Mouse (Mus musculus): ENCODE measurements around the gene Arid5a. TPM values are rescaled to one million over a fixed set of nuclear protein-coding genes. Genes with fewer than 3 reads are reported as not detected.

The Arid5a gene
- polyA plus RNA-seq, 1 experiment, result 25.6 TPM

DNA sequence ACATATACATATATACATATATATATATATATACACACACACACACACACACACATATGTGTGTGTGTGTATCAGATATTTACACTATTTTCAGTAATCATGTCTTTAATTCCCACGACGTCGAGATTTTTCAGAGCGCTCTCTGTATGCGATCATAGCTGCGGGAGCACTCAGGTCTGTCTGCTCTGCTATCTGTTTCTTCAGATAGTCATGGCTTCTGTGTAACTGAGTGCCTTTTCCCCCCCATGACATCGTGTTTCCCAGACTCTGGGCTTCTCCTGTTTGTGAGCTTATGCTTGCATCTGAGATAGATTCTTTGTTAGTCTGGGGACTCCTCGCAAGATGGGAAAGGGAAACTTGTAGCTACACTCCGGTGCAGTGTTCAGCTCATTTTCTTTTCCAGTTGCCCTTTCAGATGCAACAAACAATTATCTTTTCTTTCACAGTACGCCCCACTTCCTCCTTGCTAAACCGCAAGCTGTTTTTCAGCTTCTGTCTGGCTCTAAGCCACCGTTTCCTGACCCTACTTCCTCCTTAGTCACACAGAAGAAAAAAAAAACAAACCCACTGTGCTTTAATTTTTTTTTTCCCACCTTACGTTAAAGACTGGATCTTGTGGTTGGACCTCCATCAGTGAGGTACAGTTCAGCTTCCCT, 43.6 kb upstream of the Arid5a start:
- TF ChIP-seq MAX (IDR thresholded peaks at IDR 0.05) (no peak), MYOG (IDR thresholded peaks at IDR 0.05; ENCODE audit: control insufficient read depth, extremely low read depth, insufficient read length) (no peak)
- no peak overlapping the region for H3ac ChIP-seq (ENCODE audit: control insufficient read depth, insufficient read length, low read depth)
- no peaks in the 10 kb centered on the region for H3K79me2 ChIP-seq (ENCODE audit: control insufficient read depth, insufficient read depth)
- H3K27me3 ChIP-seq (ENCODE audit: control insufficient read depth, insufficient read depth, insufficient read length), result no peaks in the 10 kb centered on the region
- H3K4me3 ChIP-seq (ENCODE audit: insufficient read depth, poor library complexity, severe bottlenecking), result no peak overlapping the region
- H3K36me3 ChIP-seq (ENCODE audit: control insufficient read depth, insufficient read depth), result no peaks in the 10 kb centered on the region
- no peaks in the 10 kb centered on the region for H3K79me3 ChIP-seq (ENCODE audit: low read depth)

DNA sequence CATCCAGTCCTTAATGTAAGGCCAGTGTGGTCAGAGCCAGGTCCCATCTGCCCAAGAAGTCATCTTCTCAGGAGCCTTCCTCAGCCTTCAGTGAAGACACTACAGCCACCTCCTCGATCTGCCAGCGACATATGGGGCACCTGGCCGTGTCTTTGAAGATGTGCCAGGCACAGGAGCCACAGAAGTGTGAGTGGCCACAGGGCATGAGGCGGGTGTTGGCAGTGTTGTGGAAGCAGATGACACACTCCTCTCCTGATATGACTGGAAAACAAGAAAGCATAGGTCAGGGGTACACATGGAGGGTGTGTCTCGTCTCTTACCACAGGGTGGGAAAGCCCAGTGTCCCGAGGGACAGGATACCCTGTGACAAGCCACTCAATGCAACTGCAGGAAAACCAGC, 41.2 kb upstream of the Arid5a start:
- H3K79me2 ChIP-seq (ENCODE audit: control insufficient read depth, insufficient read depth), result no peaks in the 10 kb centered on the region
- no peak overlapping the region for H3K4me3 ChIP-seq (ENCODE audit: insufficient read depth, poor library complexity, severe bottlenecking)
- TF ChIP-seq USF1 (IDR thresholded peaks at IDR 0.05; ENCODE audit: low read depth) (no peak), MAX (IDR thresholded peaks at IDR 0.05) (no peak), FOSL1 (IDR thresholded peaks at IDR 0.05; ENCODE audit: insufficient read depth, low read length, poor library complexity, severe bottlenecking) (no peak), MYOG (IDR thresholded peaks at IDR 0.05; ENCODE audit: control insufficient read depth, extremely low read depth, insufficient read length) (no peak), MYOD1 (IDR thresholded peaks at IDR 0.05; ENCODE audit: control insufficient read depth, insufficient read length, low read depth) (no peak), CEBPB (IDR thresholded peaks at IDR 0.05; ENCODE audit: low read depth) (no peak), CTCF (IDR thresholded peaks at IDR 0.05; ENCODE audit: control insufficient read depth, insufficient read depth, insufficient read length) (no peak)
- H3K79me3 ChIP-seq (ENCODE audit: low read depth), result no peaks in the 10 kb centered on the region
- no peaks in the 10 kb centered on the region for H3K27me3 ChIP-seq (ENCODE audit: control insufficient read depth, insufficient read depth, insufficient read length)
- H3K36me3 ChIP-seq (ENCODE audit: control insufficient read depth, insufficient read depth), result no peaks in the 10 kb centered on the region
- H3ac ChIP-seq (ENCODE audit: control insufficient read depth, insufficient read length, low read depth), result no peak overlapping the region

DNA sequence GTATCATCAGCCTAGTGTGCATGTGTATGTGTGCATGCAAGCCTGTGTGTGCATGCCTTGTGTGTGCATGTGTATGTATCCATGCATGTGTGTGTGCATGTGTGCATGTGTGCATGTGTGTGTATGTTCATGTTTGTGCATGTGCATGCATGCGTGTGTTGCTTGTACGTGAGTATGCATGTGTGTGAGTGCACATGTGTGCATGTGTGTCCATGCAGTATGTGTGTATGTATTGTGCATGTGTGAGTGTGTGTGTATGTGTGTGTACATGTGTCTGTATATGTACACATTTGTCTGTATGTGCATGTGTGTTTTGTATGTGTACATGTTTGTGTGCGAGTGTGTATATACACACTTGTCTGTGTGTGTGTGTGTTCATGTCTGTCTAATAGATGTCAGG, 39.9 kb upstream of the Arid5a start:
- no peaks in the 10 kb centered on the region for H3K36me3 ChIP-seq (ENCODE audit: control insufficient read depth, insufficient read depth)
- H3K27me3 ChIP-seq (ENCODE audit: control insufficient read depth, insufficient read depth, insufficient read length), result no peaks in the 10 kb centered on the region
- no peak for TF ChIP-seq MYOD1 (IDR thresholded peaks at IDR 0.05; ENCODE audit: control insufficient read depth, insufficient read length, low read depth)
- no peak for TF ChIP-seq CTCF (IDR thresholded peaks at IDR 0.05; ENCODE audit: control insufficient read depth, insufficient read depth, insufficient read length)
- no peak for TF ChIP-seq MYOG (IDR thresholded peaks at IDR 0.05; ENCODE audit: control insufficient read depth, extremely low read depth, insufficient read length)
- TF ChIP-seq FOSL1 (IDR thresholded peaks at IDR 0.05; ENCODE audit: insufficient read depth, low read length, poor library complexity, severe bottlenecking), result no peak
- no peak for TF ChIP-seq MAX (IDR thresholded peaks at IDR 0.05)
- TF ChIP-seq USF1 (IDR thresholded peaks at IDR 0.05; ENCODE audit: low read depth), result no peak
- TF ChIP-seq CEBPB (IDR thresholded peaks at IDR 0.05; ENCODE audit: low read depth), result no peak
- no peak overlapping the region for H3ac ChIP-seq (ENCODE audit: control insufficient read depth, insufficient read length, low read depth)
- no peaks in the 10 kb centered on the region for H3K79me3 ChIP-seq (ENCODE audit: low read depth)
- no peak overlapping the region for H3K4me3 ChIP-seq (ENCODE audit: insufficient read depth, poor library complexity, severe bottlenecking)
- H3K79me2 ChIP-seq (ENCODE audit: control insufficient read depth, insufficient read depth), result no peaks in the 10 kb centered on the region

DNA sequence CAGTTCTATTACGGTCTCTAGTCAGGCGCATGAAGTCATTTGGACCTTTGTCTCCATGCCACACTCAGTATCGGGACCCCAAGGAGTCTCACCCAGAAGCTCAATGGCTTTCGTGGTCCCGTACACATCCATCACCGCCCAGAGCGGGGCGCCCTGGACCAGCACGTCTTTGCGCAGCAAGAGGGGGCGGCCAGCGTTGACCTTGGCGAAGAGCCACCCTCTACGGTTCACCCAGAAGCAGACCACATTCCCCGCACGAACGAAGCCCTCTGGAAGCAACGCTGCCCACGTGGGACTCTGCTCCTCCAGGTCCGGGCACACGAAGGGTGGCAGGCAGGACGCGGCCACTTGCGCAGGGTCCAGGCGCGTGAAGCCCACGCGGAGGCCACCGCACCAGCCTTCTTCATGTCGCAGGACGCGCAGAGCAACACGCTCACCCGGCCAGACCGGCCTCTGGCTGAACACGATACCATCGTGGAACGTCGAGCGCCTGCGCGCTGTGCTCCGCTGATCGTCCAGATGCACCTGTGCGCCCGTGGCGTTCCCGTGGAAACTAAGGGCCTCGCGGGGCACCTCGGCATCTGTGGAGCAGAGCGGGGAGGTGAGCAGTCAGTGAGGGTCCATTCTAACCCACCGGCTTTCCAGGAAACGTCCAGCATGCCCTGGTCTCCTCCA, 38.3 kb upstream of the Arid5a start:
- no peaks in the 10 kb centered on the region for H3K79me3 ChIP-seq (ENCODE audit: low read depth)
- H3K36me3 ChIP-seq (ENCODE audit: control insufficient read depth, insufficient read depth), result no peaks in the 10 kb centered on the region
- TF ChIP-seq FOSL1 (IDR thresholded peaks at IDR 0.05; ENCODE audit: insufficient read depth, low read length, poor library complexity, severe bottlenecking), result no peak
- H3K4me3 ChIP-seq (ENCODE audit: insufficient read depth, poor library complexity, severe bottlenecking), result no peak overlapping the region
- H3ac ChIP-seq (ENCODE audit: control insufficient read depth, insufficient read length, low read depth), result no peak overlapping the region
- no peaks in the 10 kb centered on the region for H3K27me3 ChIP-seq (ENCODE audit: control insufficient read depth, insufficient read depth, insufficient read length)
- H3K79me2 ChIP-seq (ENCODE audit: control insufficient read depth, insufficient read depth), result no peaks in the 10 kb centered on the region

DNA sequence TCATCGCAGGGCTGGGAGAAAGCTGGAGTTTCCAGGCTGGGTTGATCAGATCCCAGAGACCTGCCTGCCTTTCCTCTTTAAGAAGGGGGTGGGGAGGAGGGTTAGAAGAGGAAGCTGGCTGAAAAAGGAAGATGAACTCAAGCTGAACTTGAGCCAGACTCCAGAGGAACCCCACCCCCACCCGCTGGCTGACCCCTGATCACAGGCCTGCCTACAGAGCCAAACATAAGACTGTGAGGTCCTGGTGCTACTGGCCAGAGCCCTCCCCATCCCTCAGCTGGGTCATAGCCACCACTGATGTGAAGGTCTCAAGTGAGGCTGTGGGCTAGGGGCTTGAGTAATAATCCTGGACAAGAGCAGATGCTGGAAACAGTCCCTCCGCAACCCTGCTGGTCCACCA, 36.9 kb upstream of the Arid5a start:
- no peaks in the 10 kb centered on the region for H3K79me3 ChIP-seq (ENCODE audit: low read depth)
- TF ChIP-seq MYOG (IDR thresholded peaks at IDR 0.05; ENCODE audit: control insufficient read depth, extremely low read depth, insufficient read length) (no peak), MAX (IDR thresholded peaks at IDR 0.05) (no peak), MYOD1 (IDR thresholded peaks at IDR 0.05; ENCODE audit: control insufficient read depth, insufficient read length, low read depth) (no peak), FOSL1 (IDR thresholded peaks at IDR 0.05; ENCODE audit: insufficient read depth, low read length, poor library complexity, severe bottlenecking) (no peak), USF1 (IDR thresholded peaks at IDR 0.05; ENCODE audit: low read depth) (no peak), CEBPB (IDR thresholded peaks at IDR 0.05; ENCODE audit: low read depth) (no peak), CTCF (IDR thresholded peaks at IDR 0.05; ENCODE audit: control insufficient read depth, insufficient read depth, insufficient read length) (no peak)
- no peaks in the 10 kb centered on the region for H3K27me3 ChIP-seq (ENCODE audit: control insufficient read depth, insufficient read depth, insufficient read length)
- no peak overlapping the region for H3ac ChIP-seq (ENCODE audit: control insufficient read depth, insufficient read length, low read depth)
- H3K36me3 ChIP-seq (ENCODE audit: control insufficient read depth, insufficient read depth), result no peaks in the 10 kb centered on the region
- H3K79me2 ChIP-seq (ENCODE audit: control insufficient read depth, insufficient read depth), result no peaks in the 10 kb centered on the region
- no peak overlapping the region for H3K4me3 ChIP-seq (ENCODE audit: insufficient read depth, poor library complexity, severe bottlenecking)
